Mouse (Mus musculus): ENCODE data around the gene Art3. TPM values are rescaled to one million over a fixed set of nuclear protein-coding genes. Genes with fewer than 3 reads are reported as not detected.

Art3 gene
- polyA plus RNA-seq, 1 experiment from 2014 or later = 2.5 TPM

DNA sequence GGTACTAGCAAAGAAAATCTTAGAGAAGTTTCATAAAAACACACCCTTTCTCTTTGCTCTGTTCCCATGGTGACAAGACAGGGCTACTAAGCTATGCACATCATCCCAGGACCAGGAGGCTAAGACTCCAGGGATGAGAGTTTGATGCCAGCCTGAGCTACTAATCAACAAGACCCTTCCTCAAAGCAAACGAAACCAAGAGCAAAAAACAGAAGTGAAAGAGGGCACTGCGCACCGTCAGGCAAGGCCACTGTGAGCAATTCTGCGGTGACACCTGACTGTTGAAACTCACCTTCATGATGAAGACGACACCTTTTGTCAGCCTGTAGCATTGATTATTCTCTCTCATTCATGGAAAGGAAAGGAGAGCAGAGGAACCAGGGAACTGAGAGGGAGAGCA, 121.2 kb downstream of the Art3 start:
- Histone ChIP-seq H3K27me3 (ENCODE audit: control insufficient read depth, insufficient read depth, low read length) (no peaks in the 10 kb centered on the region), H3K9me3 (ENCODE audit: control insufficient read depth, low read length) (no peaks in the 10 kb centered on the region), H3K36me3 (ENCODE audit: control insufficient read depth, insufficient read depth, low read length) (no peaks in the 10 kb centered on the region), H3K4me3 (ENCODE audit: low read depth, low read length) (no peak overlapping the region), H3K4me1 (ENCODE audit: control insufficient read depth, insufficient read depth, low read length) (no peaks in the 10 kb centered on the region), H3K4me2 (ENCODE audit: low read depth, severe bottlenecking) (no peak overlapping the region), H3K9ac (ENCODE audit: low read length) (no peak overlapping the region), H3K27ac (replicated peaks; ENCODE audit: low read depth, low read length) (no peak overlapping the region)
- no peak for DNase-seq (ENCODE audit: low spot score)
- no peak for ATAC-seq (ENCODE audit: insufficient number of reproducible peaks, low FRiP score, low TSS enrichment, low read depth)
- WGBS = 94% methylated on average over 5 of the region's 5 CpGs

DNA sequence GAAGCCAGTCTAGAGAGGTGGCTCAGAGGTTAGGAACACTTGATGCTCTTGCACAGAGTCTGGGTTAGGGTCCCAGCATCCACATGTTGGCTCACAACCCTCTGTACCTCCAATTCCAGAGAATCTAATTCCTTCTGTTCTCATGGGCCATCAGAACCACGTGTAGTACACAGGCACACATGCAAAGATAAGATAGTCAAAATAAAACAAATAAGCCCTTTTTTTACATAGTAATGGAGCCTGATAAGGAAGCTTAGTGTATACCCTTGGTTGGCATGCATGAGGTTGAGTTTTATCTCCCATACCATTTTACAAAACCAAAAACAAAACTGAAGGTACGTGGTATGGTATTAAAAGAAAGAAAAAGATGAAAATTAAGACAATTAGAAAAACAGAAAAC, 125.8 kb downstream of the Art3 start:
- H3K27ac ChIP-seq (replicated peaks; ENCODE audit: low read depth, low read length) = no peak overlapping the region
- H3K9me3 ChIP-seq (ENCODE audit: control insufficient read depth, low read length) = no peaks in the 10 kb centered on the region
- H3K4me2 ChIP-seq (ENCODE audit: low read depth, severe bottlenecking) = no peak overlapping the region
- no peak for ATAC-seq (ENCODE audit: insufficient number of reproducible peaks, low FRiP score, low TSS enrichment, low read depth)
- H3K4me3 ChIP-seq (ENCODE audit: low read depth, low read length) = no peak overlapping the region
- DNase-seq (ENCODE audit: low spot score) = no peak
- no peaks in the 10 kb centered on the region for H3K4me1 ChIP-seq (ENCODE audit: control insufficient read depth, insufficient read depth, low read length)
- H3K36me3 ChIP-seq (ENCODE audit: control insufficient read depth, insufficient read depth, low read length) = no peaks in the 10 kb centered on the region
- 86% methylated on average over 2 of the region's 2 CpGs for WGBS
- no peaks in the 10 kb centered on the region for H3K27me3 ChIP-seq (ENCODE audit: control insufficient read depth, insufficient read depth, low read length)
- H3K9ac ChIP-seq (ENCODE audit: low read length) = no peak overlapping the region

DNA sequence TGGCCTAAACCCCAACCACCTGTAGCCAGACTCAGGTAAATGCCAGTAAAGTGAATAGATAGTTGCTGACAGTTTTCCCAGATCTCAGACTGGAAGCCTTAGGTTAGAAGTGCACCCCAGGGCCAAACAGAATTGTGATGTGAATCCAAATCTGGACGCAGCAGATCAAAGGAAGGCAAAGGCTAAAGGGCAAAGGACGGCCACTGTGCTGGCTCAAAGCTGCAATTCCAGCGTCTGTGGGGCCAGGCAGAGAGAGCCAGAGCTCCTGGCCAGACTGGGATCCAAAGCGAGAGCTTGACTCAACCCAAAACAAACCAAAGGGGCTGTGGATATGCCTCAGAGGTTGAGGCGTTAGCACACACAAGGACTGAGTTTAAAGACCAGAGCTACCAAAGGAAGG, 127.1 kb downstream of the Art3 start:
- WGBS = 28% methylated on average over 5 of the region's 5 CpGs
- Histone ChIP-seq H3K9ac (ENCODE audit: low read length) (no peak overlapping the region), H3K4me3 (ENCODE audit: low read depth, low read length) (no peak overlapping the region), H3K36me3 (ENCODE audit: control insufficient read depth, insufficient read depth, low read length) (no peaks in the 10 kb centered on the region), H3K4me2 (ENCODE audit: low read depth, severe bottlenecking) (no peak overlapping the region), H3K4me1 (ENCODE audit: control insufficient read depth, insufficient read depth, low read length) (no peaks in the 10 kb centered on the region), H3K27ac (replicated peaks; ENCODE audit: low read depth, low read length) (no peak overlapping the region), H3K9me3 (ENCODE audit: control insufficient read depth, low read length) (no peaks in the 10 kb centered on the region), H3K27me3 (ENCODE audit: control insufficient read depth, insufficient read depth, low read length) (no peaks in the 10 kb centered on the region)
- no peak for ATAC-seq (ENCODE audit: insufficient number of reproducible peaks, low FRiP score, low TSS enrichment, low read depth)
- DNase-seq (ENCODE audit: low spot score) = no peak

DNA sequence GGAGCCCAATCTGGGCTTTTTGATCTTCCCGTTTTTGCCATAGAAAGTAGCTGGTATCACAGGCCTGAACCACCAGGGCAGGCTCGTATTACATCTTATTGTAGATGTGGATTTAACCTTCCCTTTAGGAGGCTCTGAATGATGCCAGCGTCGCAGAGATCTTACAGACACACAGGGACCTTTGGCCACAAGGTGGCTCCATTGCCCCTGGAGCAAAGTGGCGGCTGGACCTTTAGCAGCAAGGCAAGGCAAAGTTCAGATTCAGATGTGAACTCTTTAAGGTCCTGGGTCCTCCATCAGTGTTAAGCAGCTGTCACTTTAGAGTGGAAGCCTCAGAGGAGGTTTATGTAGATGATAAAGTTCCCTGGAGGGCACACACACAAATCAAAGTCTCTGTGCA, 129.7 kb downstream of the Art3 start:
- Histone ChIP-seq H3K4me3 (ENCODE audit: low read depth, low read length) (no peak overlapping the region), H3K4me1 (ENCODE audit: control insufficient read depth, insufficient read depth, low read length) (no peaks in the 10 kb centered on the region), H3K9ac (ENCODE audit: low read length) (no peak overlapping the region), H3K4me2 (ENCODE audit: low read depth, severe bottlenecking) (no peak overlapping the region), H3K9me3 (ENCODE audit: control insufficient read depth, low read length) (no peaks in the 10 kb centered on the region), H3K27ac (replicated peaks; ENCODE audit: low read depth, low read length) (no peak overlapping the region), H3K27me3 (ENCODE audit: control insufficient read depth, insufficient read depth, low read length) (no peaks in the 10 kb centered on the region), H3K36me3 (ENCODE audit: control insufficient read depth, insufficient read depth, low read length) (no peaks in the 10 kb centered on the region)
- DNase-seq (ENCODE audit: low spot score) = peak; percentile 73
- ATAC-seq (ENCODE audit: insufficient number of reproducible peaks, low FRiP score, low TSS enrichment, low read depth) = no peak
- WGBS = 10% methylated on average over 5 of the region's 5 CpGs

Small RNA genes within 50 kb of the gene (microRNA-seq; reads per million reads assigned to microRNA genes)
- gene Mir6415 = not detected

Other genes starting within 250 kb of the Art3 start
- gene G3bp2, start 248.1 kb upstream of the Art3 start, polyA plus RNA-seq (2014; fragmentation: Nextera tagmentation; extraction: Ambion mirVana) = 256 TPM in 2 replicates
- gene Uso1, start 193.9 kb upstream of the Art3 start, polyA plus RNA-seq (2014; fragmentation: Nextera tagmentation; extraction: Ambion mirVana) = 29.4 and 31.5 TPM in 2 replicates
- not detected in 2 replicates for gene U90926, start 116.4 kb upstream of the Art3 start, polyA plus RNA-seq (2014; fragmentation: Nextera tagmentation; extraction: Ambion mirVana)
- 0.08 TPM in 1 of 2 replicates, not detected in the other for gene Ppef2, start 75.5 kb upstream of the Art3 start, polyA plus RNA-seq (2014; fragmentation: Nextera tagmentation; extraction: Ambion mirVana)
- gene Naaa, start 53.7 kb upstream of the Art3 start, polyA plus RNA-seq (2014; fragmentation: Nextera tagmentation; extraction: Ambion mirVana) = 6.7 and 8.2 TPM in 2 replicates
- 44.1 and 45.3 TPM in 2 replicates for gene Sdad1, start 21.3 kb upstream of the Art3 start, polyA plus RNA-seq (2014; fragmentation: Nextera tagmentation; extraction: Ambion mirVana)
- gene Cxcl9, start 3.7 kb upstream of the Art3 start, polyA plus RNA-seq (2014; fragmentation: Nextera tagmentation; extraction: Ambion mirVana) = not detected in 2 replicates
- 1.2 and 1.3 TPM in 2 replicates for gene Cxcl10, start 17.1 kb downstream of the Art3 start, polyA plus RNA-seq (2014; fragmentation: Nextera tagmentation; extraction: Ambion mirVana)
- gene Nup54, start 103.4 kb downstream of the Art3 start, polyA plus RNA-seq (2014; fragmentation: Nextera tagmentation; extraction: Ambion mirVana) = 77.4 and 77.5 TPM in 2 replicates
- gene Scarb2, start 175.0 kb downstream of the Art3 start, polyA plus RNA-seq (2014; fragmentation: Nextera tagmentation; extraction: Ambion mirVana) = 6.3 and 7.0 TPM in 2 replicates
- gene Fam47e, start 223.2 kb downstream of the Art3 start, polyA plus RNA-seq (2014; fragmentation: Nextera tagmentation; extraction: Ambion mirVana) = not detected in 2 replicates

Data from limb, embryonic 11.5 days (tissue).